Mouse (Mus musculus) heart, embryonic 16.5 days (tissue): ENCODE measurements at regions not wholly inside any gene's neighbourhood (a gene's known extent, or its start where the extent isn't known, plus 50 kb on each side); places are given as distances from the start of the nearest gene placed in this dataset.

Source experiments
- microRNA-seq: library from miRNA; unstranded; fragments of <30 nt; microRNA quantifications from one replicate; pipeline ENCODE4, GENCODE M21; 2017

Small RNAs in the stretch of these regions (microRNA-seq; reads per million reads assigned to microRNA genes)
- gene Mir378d = 94.3 reads per million, percentile 50 among the genes with 10 or more reads in this experiment
